Mouse (Mus musculus): Measurements from ENCODE around the gene Neo1. TPM values are rescaled to one million over a fixed set of nuclear protein-coding genes. Genes with fewer than 3 reads are reported as not detected.
A peak's percentile ranks its signal among the peaks of the same experiment; 100 is the strongest.

Gene Neo1
- polyA plus RNA-seq, 1 experiment = 0.88 TPM

DNA sequence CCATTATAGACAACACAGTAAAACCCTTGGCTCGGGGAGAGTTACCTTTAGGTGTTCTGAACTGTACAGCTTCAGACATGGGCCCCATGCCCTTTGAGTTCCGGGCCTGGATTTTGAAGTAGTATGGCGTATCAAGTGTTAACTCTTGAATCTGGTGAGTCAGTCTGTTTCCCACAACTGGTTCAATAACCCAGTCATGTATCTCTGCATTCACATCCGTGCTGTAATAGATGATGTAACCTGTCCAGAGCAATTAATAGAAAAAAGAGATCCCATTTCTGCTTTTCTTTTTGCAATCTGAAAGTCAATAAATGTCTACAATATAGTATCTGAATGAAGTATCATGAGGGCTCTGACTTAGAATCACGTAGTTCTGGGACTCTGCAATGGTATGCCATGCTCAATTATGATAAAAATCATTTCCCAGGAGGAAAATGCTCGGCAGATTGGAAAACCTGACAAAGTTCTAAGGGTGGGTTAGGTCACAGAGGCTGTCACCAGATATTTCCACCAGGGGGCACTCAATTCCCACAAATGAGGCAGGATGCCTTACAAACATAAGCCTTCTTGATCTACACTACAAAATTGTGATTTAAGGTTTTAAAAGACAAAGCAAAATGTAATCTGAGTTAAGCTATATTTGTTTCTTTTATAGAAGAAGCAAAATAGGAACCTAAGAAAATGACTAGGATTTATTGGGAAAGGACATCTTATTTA is 133.2 kb downstream of the Neo1 start:
- H3K4me3 ChIP-seq (ENCODE audit: insufficient read depth, low read length) = no peak overlapping the region
- H3K4me1 ChIP-seq (ENCODE audit: control insufficient read depth, insufficient read depth, low read length) = peaks cover 14% of the 10 kb centered on the region
- TF ChIP-seq CTCF (IDR thresholded peaks at IDR 0.05; ENCODE audit: low read depth, low read length) = no peak
- no peak for TF ChIP-seq POLR2A (IDR thresholded peaks at IDR 0.05; ENCODE audit: borderline replicate concordance, low read depth, low read length)
- peak overlapping the region; percentile 29 for H3K27ac ChIP-seq (ENCODE audit: insufficient read depth, low read depth, low read length)

DNA sequence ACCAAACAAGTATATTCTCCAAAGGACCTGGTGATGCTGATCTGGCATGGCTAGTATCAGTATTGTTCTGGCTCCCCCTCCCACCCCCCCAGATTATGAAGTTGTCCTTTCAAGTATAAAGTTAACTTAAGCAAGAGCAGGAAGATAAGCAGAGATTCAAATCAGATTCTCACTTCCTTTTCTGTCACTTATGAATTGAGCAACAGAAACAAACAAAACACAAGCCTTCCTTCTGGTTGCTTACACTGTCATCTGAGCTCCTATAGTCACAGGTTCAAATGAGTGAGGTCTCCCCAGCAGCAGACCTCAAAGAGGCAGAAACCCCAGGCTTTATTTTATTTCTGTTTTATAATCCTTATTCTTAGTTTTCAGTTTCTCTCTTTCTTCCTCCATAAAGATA is 136.6 kb downstream of the Neo1 start:
- TF ChIP-seq CTCF (IDR thresholded peaks at IDR 0.05; ENCODE audit: low read depth, low read length) = no peak
- TF ChIP-seq POLR2A (IDR thresholded peaks at IDR 0.05; ENCODE audit: borderline replicate concordance, low read depth, low read length) = no peak
- Histone ChIP-seq H3K27ac (ENCODE audit: insufficient read depth, low read depth, low read length) (peak overlapping the region; percentile 77), H3K4me3 (ENCODE audit: insufficient read depth, low read length) (no peak overlapping the region), H3K4me1 (ENCODE audit: control insufficient read depth, insufficient read depth, low read length) (peaks cover 14% of the 10 kb centered on the region)

DNA sequence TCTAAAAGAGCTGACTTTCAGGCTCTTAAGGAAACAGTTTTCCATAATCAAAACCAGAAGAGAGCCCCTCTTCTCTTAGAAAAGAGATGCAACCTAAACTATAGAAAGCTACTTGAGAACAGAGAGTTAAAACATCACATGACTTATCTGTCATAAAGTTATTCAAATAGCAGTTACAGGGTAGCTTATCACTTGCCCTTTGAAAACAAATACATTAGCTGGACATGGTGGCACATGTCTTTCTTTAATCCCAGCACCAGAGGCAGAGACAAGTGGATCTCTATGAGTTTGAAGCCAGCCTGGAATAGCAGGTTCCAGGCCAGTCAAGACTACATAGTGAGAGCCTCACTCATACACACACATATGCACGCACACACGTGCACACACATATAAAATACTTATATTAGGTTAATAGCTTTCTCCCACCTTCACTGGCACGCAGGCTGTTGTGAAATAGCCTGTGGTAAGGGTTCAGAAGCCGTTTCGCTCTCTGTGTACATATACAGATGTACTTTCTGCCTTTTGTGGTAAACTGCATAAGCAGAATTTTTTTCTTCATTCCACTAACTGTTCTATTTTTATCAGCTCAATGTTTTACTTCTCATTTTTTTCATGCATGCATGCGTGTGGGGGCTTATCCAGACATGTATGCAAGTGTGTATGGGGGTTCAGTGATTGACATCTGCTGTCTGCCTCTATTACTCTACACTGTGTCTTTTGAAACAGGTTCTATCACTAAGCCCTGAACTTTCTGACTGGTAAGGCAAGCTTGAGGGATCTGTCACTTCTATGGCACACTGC is 144.2 kb downstream of the Neo1 start:
- Histone ChIP-seq H3K4me1 (ENCODE audit: control insufficient read depth, insufficient read depth, low read length) (peaks cover 24% of the 10 kb centered on the region), H3K27ac (ENCODE audit: insufficient read depth, low read depth, low read length) (peak overlapping the region; percentile 80), H3K4me3 (ENCODE audit: insufficient read depth, low read length) (no peak overlapping the region)
- no peak for TF ChIP-seq CTCF (IDR thresholded peaks at IDR 0.05; ENCODE audit: low read depth, low read length)

DNA sequence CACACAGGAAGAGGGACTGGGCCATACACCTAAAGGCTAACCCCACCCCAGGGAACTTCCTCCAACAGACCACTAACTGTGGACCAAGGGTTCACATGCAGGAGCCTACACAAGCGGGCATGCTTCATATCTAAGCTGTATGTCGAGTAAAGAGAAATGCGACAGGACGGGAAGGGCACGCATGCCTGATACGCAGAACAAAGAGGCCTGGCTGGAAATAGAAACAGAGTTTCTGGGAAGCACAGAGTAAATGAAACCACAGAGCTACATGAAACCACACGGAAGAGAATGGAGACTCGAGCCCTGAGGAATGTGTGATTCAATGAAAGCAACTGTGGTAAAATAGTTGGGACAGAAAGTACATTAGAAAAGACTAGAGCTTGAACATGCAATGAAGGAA is 145.3 kb downstream of the Neo1 start:
- no peak overlapping the region for H3K27ac ChIP-seq (ENCODE audit: insufficient read depth, low read depth, low read length)
- H3K4me3 ChIP-seq (ENCODE audit: insufficient read depth, low read length) = no peak overlapping the region
- peaks cover 24% of the 10 kb centered on the region for H3K4me1 ChIP-seq (ENCODE audit: control insufficient read depth, insufficient read depth, low read length)
- TF ChIP-seq CTCF (IDR thresholded peaks at IDR 0.05; ENCODE audit: low read depth, low read length) (no peak), POLR2A (IDR thresholded peaks at IDR 0.05; ENCODE audit: borderline replicate concordance, low read depth, low read length) (no peak)

DNA sequence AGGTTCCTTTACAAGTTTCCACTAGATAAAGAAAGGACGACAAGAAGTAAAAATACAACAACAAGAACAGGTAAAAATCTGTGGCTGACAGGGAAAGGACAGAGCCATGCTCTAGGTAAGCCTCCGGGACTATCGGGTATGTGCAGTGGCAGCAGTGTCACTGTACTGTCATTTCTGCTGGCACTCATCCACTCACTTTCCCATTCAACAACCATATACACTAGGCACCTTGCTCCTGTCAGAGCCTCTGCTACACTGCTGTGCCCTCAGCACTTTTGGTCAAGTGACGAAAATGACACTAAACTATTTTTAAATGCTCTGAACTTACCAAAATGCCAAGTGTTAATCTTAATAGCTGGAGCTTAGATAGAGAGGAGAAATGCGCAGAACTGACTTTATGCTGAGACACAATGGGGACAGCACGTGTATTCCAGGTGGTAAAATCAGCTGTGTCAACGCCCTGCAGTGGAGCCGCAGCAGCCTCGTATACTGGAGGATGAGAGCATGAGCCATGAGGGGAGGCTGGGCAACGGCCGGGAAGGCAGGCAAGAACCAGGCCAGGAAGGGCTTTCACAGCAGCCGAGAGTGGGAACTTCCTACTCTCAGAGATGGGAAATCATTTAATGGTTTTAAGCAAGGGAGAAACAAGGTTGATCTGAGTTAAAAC is 146.3 kb downstream of the Neo1 start:
- TF ChIP-seq CTCF (IDR thresholded peaks at IDR 0.05; ENCODE audit: low read depth, low read length) (no peak), POLR2A (IDR thresholded peaks at IDR 0.05; ENCODE audit: borderline replicate concordance, low read depth, low read length) (no peak)
- H3K4me3 ChIP-seq (ENCODE audit: insufficient read depth, low read length) = no peak overlapping the region
- H3K27ac ChIP-seq (ENCODE audit: insufficient read depth, low read depth, low read length) = no peak overlapping the region
- H3K4me1 ChIP-seq (ENCODE audit: control insufficient read depth, insufficient read depth, low read length) = peaks cover 24% of the 10 kb centered on the region

DNA sequence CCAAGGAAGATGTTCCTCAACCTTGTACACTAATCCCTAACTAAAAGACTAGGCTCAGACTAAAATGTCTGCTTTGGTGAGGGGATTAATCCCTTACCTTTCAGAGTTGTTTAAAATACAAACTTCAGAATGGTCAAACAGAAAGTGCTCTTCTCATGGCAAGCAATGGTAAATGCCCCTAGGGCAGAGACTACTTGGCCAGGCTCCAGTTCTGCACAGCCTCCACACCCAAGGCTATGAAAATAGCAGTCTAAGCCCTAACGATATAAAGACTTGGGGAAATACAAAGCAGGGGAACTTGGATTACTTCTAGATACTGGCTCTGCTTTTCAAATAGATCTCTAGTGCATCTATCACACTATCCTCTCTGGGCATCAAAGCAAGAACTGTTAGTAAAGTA is 153.6 kb downstream of the Neo1 start:
- Histone ChIP-seq H3K27ac (ENCODE audit: insufficient read depth, low read depth, low read length) (no peak overlapping the region), H3K4me3 (ENCODE audit: insufficient read depth, low read length) (no peak overlapping the region), H3K4me1 (ENCODE audit: control insufficient read depth, insufficient read depth, low read length) (no peaks in the 10 kb centered on the region)
- TF ChIP-seq CTCF (IDR thresholded peaks at IDR 0.05; ENCODE audit: low read depth, low read length) (no peak), POLR2A (IDR thresholded peaks at IDR 0.05; ENCODE audit: borderline replicate concordance, low read depth, low read length) (no peak)

DNA sequence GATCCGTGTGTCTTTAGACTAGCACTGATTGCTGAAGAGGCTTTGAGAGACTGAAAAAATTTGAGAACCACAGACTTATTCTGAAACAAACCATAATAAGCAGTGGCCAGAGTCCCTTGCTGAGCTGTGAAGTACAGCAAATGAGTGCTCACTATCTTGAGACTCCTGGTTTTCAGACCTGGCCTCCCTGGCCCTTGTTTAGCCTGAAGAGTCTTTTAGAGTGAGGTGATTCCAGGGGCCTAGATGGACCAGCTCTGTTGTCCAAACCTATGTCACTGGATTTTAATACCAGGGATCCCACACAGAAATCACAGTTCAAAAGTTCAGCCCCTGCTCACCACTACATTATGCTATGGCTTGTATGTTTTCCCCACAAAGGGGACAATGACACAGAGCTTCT is 156.4 kb downstream of the Neo1 start:
- TF ChIP-seq POLR2A (IDR thresholded peaks at IDR 0.05; ENCODE audit: borderline replicate concordance, low read depth, low read length) (no peak), CTCF (IDR thresholded peaks at IDR 0.05; ENCODE audit: low read depth, low read length) (no peak)
- Histone ChIP-seq H3K27ac (ENCODE audit: insufficient read depth, low read depth, low read length) (no peak overlapping the region), H3K4me1 (ENCODE audit: control insufficient read depth, insufficient read depth, low read length) (no peaks in the 10 kb centered on the region), H3K4me3 (ENCODE audit: insufficient read depth, low read length) (no peak overlapping the region)

DNA sequence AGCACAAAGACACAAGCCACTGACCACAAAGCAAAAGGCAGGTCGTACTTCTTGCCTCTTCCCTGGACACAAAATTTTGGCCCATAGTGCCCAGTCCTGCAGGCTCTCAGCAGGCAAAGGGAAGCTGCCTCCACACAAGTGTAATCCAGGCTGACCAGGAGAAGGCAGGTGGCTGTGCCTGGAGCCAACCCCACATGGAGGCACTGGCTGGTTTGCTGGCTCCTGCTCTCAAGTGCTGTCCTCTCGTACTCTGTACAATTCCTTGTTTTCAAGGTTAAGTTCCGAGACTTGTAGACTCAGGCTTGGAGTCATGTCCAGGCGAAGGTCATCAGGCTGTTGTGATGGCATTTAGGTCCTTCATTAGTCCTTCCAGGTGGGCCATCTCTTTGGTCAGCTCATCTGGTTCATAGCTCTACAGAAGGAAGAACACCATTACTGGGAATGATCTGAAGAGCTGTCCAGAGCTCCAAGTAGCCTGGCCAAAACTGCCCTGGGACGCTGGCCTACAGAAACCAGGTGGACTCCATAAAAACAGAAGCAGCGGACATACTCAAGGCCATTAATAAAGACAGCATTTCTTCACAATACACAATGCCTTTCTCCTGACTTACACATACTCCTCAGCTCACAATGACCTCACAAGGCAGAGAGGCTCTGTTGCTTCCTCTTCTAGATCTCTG is 159.2 kb downstream of the Neo1 start:
- Histone ChIP-seq H3K4me3 (ENCODE audit: insufficient read depth, low read length) (no peak overlapping the region), H3K4me1 (ENCODE audit: control insufficient read depth, insufficient read depth, low read length) (no peaks in the 10 kb centered on the region), H3K27ac (ENCODE audit: insufficient read depth, low read depth, low read length) (no peak overlapping the region)
- no peak for TF ChIP-seq POLR2A (IDR thresholded peaks at IDR 0.05; ENCODE audit: borderline replicate concordance, low read depth, low read length)
- TF ChIP-seq CTCF (IDR thresholded peaks at IDR 0.05; ENCODE audit: low read depth, low read length) = no peak

DNA sequence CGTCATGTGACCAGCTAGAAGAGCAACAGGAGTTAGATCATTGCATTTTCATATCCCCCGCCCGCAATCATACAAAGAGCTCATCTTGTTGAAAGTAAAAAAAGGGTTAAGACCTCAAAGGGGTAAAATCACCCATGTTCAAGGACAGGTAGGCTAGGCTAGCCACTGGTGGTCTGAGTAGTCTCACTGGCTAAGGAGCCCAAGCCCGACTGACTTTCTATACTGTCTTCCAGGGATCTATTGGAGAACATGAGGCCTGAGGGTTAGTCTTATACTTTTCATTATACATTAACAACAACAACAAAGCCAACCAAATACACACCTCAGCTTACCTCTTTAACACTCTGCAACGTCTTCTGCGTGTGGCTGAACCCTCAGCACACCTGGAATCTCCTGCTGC is 160.8 kb downstream of the Neo1 start:
- Histone ChIP-seq H3K27ac (ENCODE audit: insufficient read depth, low read depth, low read length) (no peak overlapping the region), H3K4me1 (ENCODE audit: control insufficient read depth, insufficient read depth, low read length) (no peaks in the 10 kb centered on the region), H3K4me3 (ENCODE audit: insufficient read depth, low read length) (no peak overlapping the region)
- no peak for TF ChIP-seq POLR2A (IDR thresholded peaks at IDR 0.05; ENCODE audit: borderline replicate concordance, low read depth, low read length)
- no peak for TF ChIP-seq CTCF (IDR thresholded peaks at IDR 0.05; ENCODE audit: low read depth, low read length)

All from bone marrow macrophage, adult 2 months (primary cell).